Mouse (Mus musculus) lung, postnatal 25 days (tissue): ENCODE measurements around the gene Cspg4.

Source experiments
- DNase-seq: peaks from one replicate; pipeline ENCODE4 v3.0.0; 2022; ENCODE audit warnings: low spot score

Gene Cspg4

DNA sequence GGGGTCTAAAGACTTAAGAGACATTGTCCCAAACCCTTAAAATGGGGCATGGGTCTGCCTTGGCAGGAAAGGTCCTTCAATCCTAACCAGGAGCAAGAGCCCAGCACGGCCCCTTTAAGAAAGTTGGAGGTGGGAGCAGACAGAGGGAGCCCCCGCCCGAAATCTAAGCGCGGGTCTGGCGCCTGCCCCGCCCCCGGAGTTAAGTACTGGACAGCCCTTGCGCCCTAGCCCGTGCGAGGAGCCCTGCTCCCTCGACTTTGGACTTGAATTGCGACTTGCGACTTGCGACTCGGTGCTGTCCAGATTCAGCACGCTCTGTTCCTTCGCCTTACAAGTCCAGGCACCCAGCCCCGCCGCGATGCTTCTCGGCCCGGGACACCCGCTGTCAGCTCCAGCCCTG lies at the start of gene Cspg4:
Gene Cspg4 (plus strand): TSS at position 202 of the 400 bp plus-strand sequence.
- peak; percentile 42 for DNase-seq

DNA sequence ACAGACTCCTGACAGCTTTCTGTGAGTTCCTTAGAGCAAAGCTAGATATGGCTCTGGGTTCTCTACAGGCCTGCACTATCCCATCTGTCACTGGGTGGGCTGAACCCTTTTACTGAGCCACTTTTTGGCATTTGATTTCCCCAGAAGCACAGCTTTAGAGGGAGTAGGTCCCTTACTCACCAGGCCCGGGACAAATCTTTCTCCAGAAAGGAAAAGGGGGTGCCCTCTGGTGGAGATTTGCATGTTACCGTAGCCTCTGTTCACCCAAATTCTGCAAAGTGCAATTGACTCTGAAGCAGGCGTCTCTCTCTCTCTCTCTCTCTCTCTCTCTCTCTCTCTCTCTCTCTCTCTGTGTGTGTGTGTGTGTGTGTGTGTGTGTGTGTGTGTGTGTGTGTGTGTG lies 39.9 kb upstream of the Cspg4 start:
- DNase-seq = no peak

GRCm38 (mm10) chr9:56825476-56826213 lies 39.2 kb upstream of the Cspg4 start:
- no peak for DNase-seq

DNA sequence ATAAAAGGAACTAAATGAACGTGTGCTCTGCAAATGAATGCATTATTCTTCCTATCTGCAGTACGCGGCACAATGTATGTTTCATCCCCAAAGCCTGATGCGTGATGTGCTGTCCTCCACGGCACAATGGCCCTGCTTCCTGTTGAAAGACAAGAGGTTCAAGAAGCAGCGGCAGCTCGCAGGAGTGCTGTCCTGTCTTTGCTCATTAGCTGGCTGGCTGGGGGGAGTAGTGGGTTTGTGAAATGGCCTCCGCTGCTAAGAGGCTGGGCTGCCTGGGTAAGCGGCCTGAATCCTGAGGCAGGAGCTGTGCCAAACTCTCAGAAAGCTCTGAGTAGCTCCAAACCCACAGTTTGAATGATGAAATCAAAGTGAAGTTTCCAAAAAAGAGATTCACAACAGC lies 36.7 kb upstream of the Cspg4 start:
- no peak for DNase-seq

DNA sequence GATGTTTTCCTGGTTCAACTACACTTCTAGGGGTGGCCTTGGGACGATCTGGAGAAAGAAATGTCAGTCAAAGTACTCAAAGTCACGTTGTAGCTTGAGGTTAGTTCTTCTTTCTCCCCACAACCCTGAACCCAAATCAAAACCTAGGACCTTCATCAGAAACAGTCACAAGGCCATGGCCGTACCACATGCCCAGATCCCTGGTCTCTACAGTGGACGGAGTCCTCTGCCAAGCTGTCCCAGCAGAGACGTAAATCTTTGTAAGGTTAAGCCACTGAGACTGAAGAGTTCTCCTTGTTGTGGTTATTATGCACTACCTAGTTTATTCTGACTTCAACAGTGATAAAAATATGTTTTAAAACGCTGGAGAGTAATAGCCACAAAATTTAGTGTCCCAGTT lies 36.0 kb upstream of the Cspg4 start:
- no peak for DNase-seq

DNA sequence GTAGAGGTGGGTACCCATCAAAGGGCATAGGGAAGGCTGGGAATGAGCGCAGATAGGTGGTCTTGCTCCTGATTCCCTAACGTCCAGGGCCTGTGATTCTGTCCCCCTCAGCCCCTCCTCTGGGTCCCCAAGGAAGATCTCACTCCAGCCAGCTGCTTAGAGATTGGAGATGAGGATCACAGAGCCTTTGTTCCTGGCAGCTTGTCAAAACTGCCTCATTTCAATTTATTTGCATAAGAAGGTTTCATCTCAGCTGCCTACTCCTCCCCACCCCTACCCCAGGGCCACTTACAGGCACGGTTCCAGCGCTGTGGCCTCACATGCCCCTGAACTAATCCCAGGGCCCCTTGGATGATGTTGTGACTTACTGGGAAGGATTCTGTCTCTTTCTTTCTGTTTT lies 34.7 kb upstream of the Cspg4 start:
- DNase-seq = no peak

DNA sequence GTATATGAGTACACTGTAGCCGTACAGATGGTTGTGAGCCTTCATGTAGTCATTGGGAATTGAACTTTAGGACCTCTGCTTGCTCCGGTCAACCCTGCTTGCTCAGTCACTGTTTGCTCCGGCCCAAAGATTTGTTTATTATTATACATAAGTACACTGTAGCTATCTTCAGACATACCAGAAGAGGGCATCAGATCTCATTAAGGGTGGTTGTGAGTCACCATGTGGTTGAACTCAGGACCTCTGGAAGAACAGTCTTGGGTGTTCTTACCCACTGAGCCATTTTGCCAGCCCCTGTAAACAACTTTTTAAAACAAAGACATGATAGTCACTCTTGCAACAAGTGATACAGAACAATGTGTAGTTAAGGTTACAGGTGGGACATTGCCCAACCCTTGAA lies 32.9 kb upstream of the Cspg4 start:
- DNase-seq = no peak

DNA sequence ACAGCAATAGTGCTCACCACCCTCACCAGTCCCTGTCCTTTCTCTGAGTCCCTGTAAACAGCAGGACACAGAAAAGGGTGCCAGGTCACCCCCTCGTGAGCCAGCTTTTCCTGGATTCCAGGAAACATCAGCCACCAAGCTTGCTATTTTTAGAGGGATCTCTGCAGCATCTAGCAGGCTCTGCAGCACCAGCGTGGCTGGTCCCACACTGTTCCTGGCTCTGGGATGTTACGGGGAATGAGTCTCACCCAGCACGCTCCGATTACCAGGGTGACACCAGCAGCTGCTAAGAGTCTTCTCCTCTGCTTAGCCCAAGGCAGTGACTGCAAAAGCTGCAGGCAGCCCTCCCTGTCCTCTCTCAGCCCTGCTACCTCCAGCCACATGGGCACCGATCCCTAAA lies 31.9 kb upstream of the Cspg4 start:
- DNase-seq = no peak

DNA sequence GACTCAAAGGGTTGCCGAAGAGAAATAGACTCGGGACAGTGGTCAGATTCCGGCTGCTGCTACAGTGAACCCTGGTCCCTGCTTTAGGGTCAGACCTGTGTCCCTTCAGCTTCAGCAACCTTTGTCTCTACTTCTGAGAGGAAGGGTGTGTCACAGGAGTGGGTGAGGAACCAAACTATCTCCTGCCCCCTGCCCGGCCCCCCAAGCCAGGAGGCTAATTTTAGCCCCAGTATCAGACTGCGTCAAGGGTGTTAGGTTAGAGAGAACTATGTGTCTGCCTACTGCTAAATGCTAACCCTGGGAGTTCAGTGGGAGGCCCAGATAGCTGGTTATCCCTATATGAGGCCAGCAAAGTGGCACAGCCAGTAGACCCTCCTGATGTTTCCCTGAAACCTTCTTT lies 29.7 kb upstream of the Cspg4 start:
- DNase-seq = no peak

DNA sequence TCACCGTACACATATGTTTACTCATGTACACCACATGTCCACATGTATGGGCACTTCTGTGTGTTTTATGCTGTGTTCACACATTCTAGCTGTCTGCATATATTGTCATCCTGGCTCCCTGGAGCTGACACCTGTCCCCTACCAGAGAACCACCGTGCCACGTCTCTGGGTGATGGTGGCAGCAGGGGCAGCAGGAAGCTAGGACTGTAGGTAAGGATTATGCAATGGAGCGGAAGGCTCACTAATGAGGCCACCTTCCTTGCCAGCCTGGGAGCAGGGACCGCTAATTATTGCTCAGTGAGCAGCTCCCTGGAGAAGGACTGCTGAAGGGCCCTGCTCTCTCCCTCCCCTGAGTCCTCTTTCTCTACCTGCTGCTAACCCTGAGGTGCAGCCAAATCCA lies 24.1 kb upstream of the Cspg4 start:
- DNase-seq = no peak

DNA sequence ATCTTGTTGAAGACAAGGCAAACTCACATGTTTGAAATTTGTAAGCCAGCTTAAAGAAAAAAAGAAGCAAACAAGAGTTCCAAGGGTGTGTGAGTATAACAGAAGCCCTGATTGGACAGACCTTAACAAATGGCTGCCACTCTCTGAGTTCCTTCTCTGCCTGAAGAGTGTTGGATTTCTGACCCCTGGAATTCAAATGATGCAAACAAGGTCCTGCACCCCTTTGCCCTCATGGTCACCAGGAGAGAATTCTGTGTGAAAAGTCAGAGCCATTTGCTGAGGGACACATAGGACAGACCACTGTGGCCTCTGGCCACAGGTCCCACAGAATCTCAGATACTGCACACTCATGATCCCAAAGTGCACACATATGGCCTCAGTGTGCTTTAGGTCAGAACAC lies 23.0 kb upstream of the Cspg4 start:
- DNase-seq = no peak

DNA sequence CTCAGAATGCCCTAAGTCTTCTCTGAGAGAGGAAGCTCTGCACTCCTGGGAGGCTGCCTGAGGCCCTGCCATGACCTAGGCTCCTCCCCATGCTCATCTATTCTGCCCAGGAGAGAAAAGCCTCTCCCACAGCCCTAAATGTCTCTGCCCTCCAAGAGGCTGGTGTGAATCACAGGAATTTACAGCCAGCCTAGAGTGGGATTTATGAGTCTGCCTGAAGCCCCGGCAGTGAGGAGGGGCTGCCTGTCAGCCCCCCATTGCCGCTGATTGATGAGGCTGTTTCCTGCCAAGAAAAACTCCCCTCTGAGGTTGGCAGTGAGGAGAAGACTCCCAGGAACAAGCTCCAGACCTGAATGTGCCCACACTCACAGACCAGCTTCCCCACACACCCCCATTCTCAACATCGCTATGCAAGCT lies 22.5 kb upstream of the Cspg4 start:
- no peak for DNase-seq

GRCm38 (mm10) chr9:56843679-56844188 lies 21.1 kb upstream of the Cspg4 start:
- DNase-seq = peak; percentile 59

- DNase-seq = no peak
Observed at GRCm38 (mm10) chr9:56844644-56845043, 20.2 kb upstream of the Cspg4 start.

GRCm38 (mm10) chr9:56847523-56847922 lies 17.3 kb upstream of the Cspg4 start:
- peak; percentile 47 for DNase-seq

DNA sequence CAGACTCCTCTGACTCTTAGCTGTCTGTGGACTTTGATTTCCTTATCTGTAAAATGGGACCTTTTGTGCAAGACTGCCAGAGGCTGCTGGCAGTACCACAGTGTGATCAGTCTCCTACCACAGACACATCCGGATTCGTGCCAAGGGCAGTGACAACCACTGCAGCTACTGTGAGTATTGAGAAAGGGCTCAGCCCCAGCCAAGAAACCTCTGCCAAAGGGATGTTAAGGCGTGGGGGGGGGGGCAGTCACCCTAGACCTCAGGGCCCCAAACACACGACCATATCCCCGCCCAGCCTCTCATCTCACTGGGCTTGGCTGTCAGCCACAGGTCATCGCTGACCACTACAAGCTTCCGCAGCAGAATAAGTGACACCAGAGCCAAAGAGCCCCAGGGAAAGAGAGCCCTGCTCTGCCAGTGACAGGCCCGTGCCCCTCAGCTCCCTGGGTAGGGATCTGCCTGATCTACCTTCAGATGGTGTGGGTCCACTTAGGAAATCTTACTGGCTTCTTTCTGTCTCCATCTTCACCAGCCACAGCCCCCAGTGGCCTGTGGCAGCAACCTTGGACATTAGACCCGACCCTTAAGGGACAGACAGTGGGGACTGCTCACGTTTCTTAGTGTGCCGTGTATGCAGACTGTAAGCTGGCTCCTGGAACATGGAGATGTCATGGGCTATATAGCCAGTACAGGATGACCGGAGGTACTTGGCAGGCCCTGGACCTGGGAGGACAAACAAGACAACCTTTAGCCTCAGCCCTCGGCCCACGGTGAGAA lies 14.5 kb upstream of the Cspg4 start:
- peak; percentile 44 for DNase-seq

DNA sequence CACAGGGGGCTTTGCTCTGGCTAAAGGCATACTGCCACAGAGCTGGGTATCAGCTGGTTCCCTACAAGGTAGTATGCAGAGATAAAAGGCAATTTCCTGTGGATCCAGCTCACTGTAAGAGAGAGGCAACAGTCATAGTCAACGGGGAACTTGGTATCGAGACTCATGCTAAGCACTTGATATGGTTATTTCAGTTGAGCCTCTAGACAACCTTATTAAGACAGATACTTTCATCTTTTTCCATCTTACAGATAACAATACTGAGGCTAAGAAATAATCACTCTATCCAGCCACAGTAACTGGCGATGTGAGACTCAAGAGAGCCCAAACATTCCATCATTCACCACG lies 14.0 kb upstream of the Cspg4 start:
- no peak for DNase-seq

- peak; percentile 46 for DNase-seq
Observed at GRCm38 (mm10) chr9:56851778-56852177, 13.1 kb upstream of the Cspg4 start.

GRCm38 (mm10) chr9:56857463-56857862 lies 7.4 kb upstream of the Cspg4 start:
- no peak for DNase-seq

GRCm38 (mm10) chr9:56860035-56860434 lies 4.8 kb upstream of the Cspg4 start:
- no peak for DNase-seq

- DNase-seq = peak; percentile 13
Observed at GRCm38 (mm10) chr9:56860486-56861269, 4.2 kb upstream of the Cspg4 start.

- DNase-seq = no peak
Observed at GRCm38 (mm10) chr9:56862863-56863262, 2.0 kb upstream of the Cspg4 start.
